Mouse (Mus musculus): Measurements from ENCODE around the gene Grifin.
A peak's percentile ranks its signal among the peaks of the same experiment; 100 is the strongest.

Grifin gene

DNA sequence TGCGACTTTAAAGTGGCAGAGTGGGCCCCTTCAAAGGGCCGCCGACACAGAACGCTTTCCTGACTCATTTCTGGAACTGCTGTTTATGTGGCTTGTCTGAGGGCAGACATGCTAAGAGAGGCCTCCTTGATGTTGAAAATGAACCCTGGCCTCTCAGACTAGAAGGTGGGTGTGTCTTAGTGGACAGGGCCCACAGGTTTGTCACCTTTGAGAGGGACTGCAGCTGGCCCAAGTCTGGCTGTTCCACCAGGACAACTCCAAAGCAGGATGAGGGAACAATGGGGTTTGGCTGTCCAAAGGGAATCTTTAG, 47.0 kb downstream of the Grifin start:
- Histone ChIP-seq H3K36me3 (ENCODE audit: insufficient read depth, low read length) (no peaks in the 10 kb centered on the region), H3K4me1 (replicated peaks; ENCODE audit: low read depth, low read length) (peaks cover 62% of the 10 kb centered on the region), H3K27me3 (ENCODE audit: insufficient read depth, low read length) (no peaks in the 10 kb centered on the region), H3K9me3 (ENCODE audit: low read length) (no peaks in the 10 kb centered on the region), H3K4me3 (replicated peaks; ENCODE audit: low read length) (no peak overlapping the region)
- TF ChIP-seq NANOG (IDR thresholded peaks at IDR 0.05; ENCODE audit: borderline replicate concordance, low read length) (no peak), POU5F1 (IDR thresholded peaks at IDR 0.05; ENCODE audit: borderline replicate concordance, low read length) (no peak), CTCF (conservative IDR thresholded peaks at IDR 0.05; ENCODE audit: low read length) (no peak)

DNA sequence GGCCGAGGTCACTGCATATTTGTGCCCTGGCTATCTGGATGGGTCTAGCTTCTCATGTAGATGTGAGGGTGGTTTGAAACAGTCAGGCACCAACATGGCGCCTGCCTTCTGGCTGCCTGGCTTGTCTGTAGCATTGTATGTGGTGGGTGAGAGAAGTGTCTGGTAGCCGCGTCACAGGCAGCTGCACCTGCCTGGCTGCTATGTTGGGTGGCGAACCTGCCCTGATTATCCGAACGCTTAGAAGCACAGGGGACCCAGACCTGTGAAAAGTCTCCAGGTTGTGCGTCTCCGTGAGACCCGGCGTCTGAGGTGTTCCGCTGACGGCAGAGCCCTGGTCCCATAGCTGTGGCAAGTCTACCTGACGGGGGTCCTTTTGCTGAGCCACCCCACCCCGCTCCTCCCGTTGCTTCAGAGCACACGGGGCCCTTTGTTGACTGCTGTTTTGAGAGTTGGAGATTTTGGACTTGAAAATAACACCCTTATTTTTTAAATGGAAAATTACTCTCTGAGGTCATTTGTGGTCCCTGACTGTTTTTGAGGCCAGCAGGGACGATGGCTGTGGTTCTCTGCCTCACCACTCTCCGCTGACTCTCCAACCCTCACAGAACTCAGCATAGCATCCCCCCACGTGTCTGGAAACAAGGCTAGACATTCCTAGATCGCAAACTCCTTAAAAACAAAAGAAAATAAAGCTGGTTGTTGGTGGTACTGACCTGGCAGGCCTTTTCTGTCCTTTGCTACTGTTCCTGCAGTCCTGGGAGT, 47.5 kb downstream of the Grifin start:
- TF ChIP-seq POU5F1 (IDR thresholded peaks at IDR 0.05; ENCODE audit: borderline replicate concordance, low read length), result no peak
- TF ChIP-seq NANOG (IDR thresholded peaks at IDR 0.05; ENCODE audit: borderline replicate concordance, low read length), result no peak
- no peak for TF ChIP-seq CTCF (conservative IDR thresholded peaks at IDR 0.05; ENCODE audit: low read length)
- Histone ChIP-seq H3K4me3 (replicated peaks; ENCODE audit: low read length) (peak overlapping the region; percentile 46), H3K4me1 (replicated peaks; ENCODE audit: low read depth, low read length) (peaks cover 62% of the 10 kb centered on the region), H3K36me3 (ENCODE audit: insufficient read depth, low read length) (no peaks in the 10 kb centered on the region), H3K9me3 (ENCODE audit: low read length) (no peaks in the 10 kb centered on the region), H3K27me3 (ENCODE audit: insufficient read depth, low read length) (no peaks in the 10 kb centered on the region)

GRCm38 (mm10) chr5:140514799-140515486, 49.9 kb downstream of the Grifin start:
- no peak overlapping the region for H3K4me3 ChIP-seq (replicated peaks; ENCODE audit: low read length)
- H3K9me3 ChIP-seq (ENCODE audit: low read length), result no peaks in the 10 kb centered on the region
- no peaks in the 10 kb centered on the region for H3K27me3 ChIP-seq (ENCODE audit: insufficient read depth, low read length)
- no peaks in the 10 kb centered on the region for H3K36me3 ChIP-seq (ENCODE audit: insufficient read depth, low read length)
- TF ChIP-seq NANOG (IDR thresholded peaks at IDR 0.05; ENCODE audit: borderline replicate concordance, low read length), result no peak
- no peak for TF ChIP-seq CTCF (conservative IDR thresholded peaks at IDR 0.05; ENCODE audit: low read length)
- TF ChIP-seq POU5F1 (IDR thresholded peaks at IDR 0.05; ENCODE audit: borderline replicate concordance, low read length), result no peak
- H3K4me1 ChIP-seq (replicated peaks; ENCODE audit: low read depth, low read length), result peaks cover 68% of the 10 kb centered on the region

GRCm38 (mm10) chr5:140513921-140514320, 51.0 kb downstream of the Grifin start:
- H3K4me1 ChIP-seq (replicated peaks; ENCODE audit: low read depth, low read length), result peaks cover 73% of the 10 kb centered on the region

More at GRCm38 (mm10) chr5:140513921-140514320, 51.0 kb downstream of the Grifin start:
- H3K9me3 ChIP-seq (ENCODE audit: low read length), result no peaks in the 10 kb centered on the region
- no peaks in the 10 kb centered on the region for H3K27me3 ChIP-seq (ENCODE audit: insufficient read depth, low read length)
- no peak overlapping the region for H3K4me3 ChIP-seq (replicated peaks; ENCODE audit: low read length)
- H3K36me3 ChIP-seq (ENCODE audit: insufficient read depth, low read length), result no peaks in the 10 kb centered on the region
- TF ChIP-seq POU5F1 (IDR thresholded peaks at IDR 0.05; ENCODE audit: borderline replicate concordance, low read length), result no peak
- TF ChIP-seq NANOG (IDR thresholded peaks at IDR 0.05; ENCODE audit: borderline replicate concordance, low read length), result no peak
- TF ChIP-seq CTCF (conservative IDR thresholded peaks at IDR 0.05; ENCODE audit: low read length), result no peak
